Mouse (Mus musculus) bone marrow macrophage, adult 2 months (primary cell): ENCODE measurements around the gene Dync1h1.

Experiments
- CTCF ChIP-seq: IDR thresholded peaks from 2 replicates; pipeline ENCODE4 v1.5.1; 2012; ENCODE audit warnings: low read depth, mild to moderate bottlenecking, low read length, moderate library complexity
- POLR2A ChIP-seq: IDR thresholded peaks from 2 replicates; pipeline ENCODE4 v1.6.1; 2012; ENCODE audit warnings: mild to moderate bottlenecking, low read depth, low read length, borderline replicate concordance

GRCm38 (mm10) chr12:110553362-110553761 lies 47.9 kb upstream of the Dync1h1 start:
- TF ChIP-seq CTCF (no peak), POLR2A (no peak)
